Mouse (Mus musculus): ENCODE results near the gene Adam3. TPM values are rescaled to one million over a fixed set of nuclear protein-coding genes. Genes with fewer than 3 reads are reported as not detected.

The Adam3 gene
- under 1 TPM; 0.29 to 0.66 TPM for total RNA-seq (2021)
- long read RNA-seq, experiment 1: 0 reads
- long read RNA-seq, experiment 2: 0 reads

GRCm38 (mm10) chr8:24725630-24726029 is at the start of gene Adam3:
Gene Adam3 (minus strand): TSS chr8:24725852.
- no peak for DNase-seq (ENCODE audit: low spot score in 2 of 2)

GRCm38 (mm10) chr8:24724886-24725626 is 596 bp downstream of the Adam3 start:
- no peak for DNase-seq (ENCODE audit: low spot score in 2 of 2)

Other genes starting within 250 kb of the Adam3 start
- gene Adam5, start 98.5 kb upstream of the Adam3 start, total RNA-seq (2021): under 1 TPM; 0.34 to 0.56 TPM